Mouse (Mus musculus): Measurements from ENCODE around the gene Phf5a.

The Phf5a gene

GRCm38 (mm10) chr15:81828426-81829207, 43.1 kb downstream of the Phf5a start:
- DNase-seq (ENCODE audit: low spot score): no peak

- no peak for DNase-seq (ENCODE audit: low spot score)
Observed at GRCm38 (mm10) chr15:81824832-81825231, 46.9 kb downstream of the Phf5a start.

- no peak for DNase-seq (ENCODE audit: low spot score)
Observed at GRCm38 (mm10) chr15:81822631-81823030, 49.1 kb downstream of the Phf5a start.

- DNase-seq (ENCODE audit: low spot score): no peak
Observed at GRCm38 (mm10) chr15:81818404-81818803, 53.3 kb downstream of the Phf5a start.

GRCm38 (mm10) chr15:81814716-81815370, 56.9 kb downstream of the Phf5a start:
- no peak for DNase-seq (ENCODE audit: low spot score)
